Mouse (Mus musculus) embryonic facial prominence, embryonic 11.5 days (tissue): Measurements from ENCODE around the gene Zfp622. TPM values are rescaled to one million over a fixed set of nuclear protein-coding genes. Genes with fewer than 3 reads are reported as not detected.

Experiments used
- ATAC-seq: fragments of 200-750 bp; cut with Nextera tagmentation; replicated peaks from 2 replicates; pipeline ENCODE4 v1.8.0; 2017; ENCODE audit warnings: low read depth; ENCODE audit not compliant: insufficient number of reproducible peaks, low FRiP score, low TSS enrichment
- DNase-seq: peaks from one replicate; pipeline ENCODE4 v3.0.0-alpha.2; 2015; ENCODE audit warnings: low spot score
- H3K27ac ChIP-seq: fragments of 300-500 bp; sonication (generic); replicated peaks from 2 replicates; pipeline ENCODE4 v1.5.1; 2014; ENCODE audit warnings: mild to moderate bottlenecking, low read depth, low read length, control low read depth
- H3K27me3 ChIP-seq: fragments of 300-500 bp; sonication (generic); 2 replicates; pipeline ENCODE4 v1.6.1; 2014; ENCODE audit warnings: mild to moderate bottlenecking, low read length, moderate library complexity, mixed read lengths; ENCODE audit not compliant: control insufficient read depth, insufficient read depth
- H3K36me3 ChIP-seq: fragments of 300-500 bp; sonication (generic); replicated peaks from 2 replicates; pipeline ENCODE4 v1.6.1; 2014; ENCODE audit warnings: low read depth, mild to moderate bottlenecking, low read length, moderate library complexity, mixed read lengths; ENCODE audit not compliant: control insufficient read depth, insufficient read depth
- H3K4me1 ChIP-seq: fragments of 300-500 bp; sonication (generic); 2 replicates; pipeline ENCODE4 v1.6.1; 2014; ENCODE audit warnings: low read length, mixed read lengths; ENCODE audit not compliant: control insufficient read depth, insufficient read depth
- H3K4me2 ChIP-seq: fragments of 300-500 bp; sonication (generic); 2 replicates; pipeline ENCODE4 v1.6.1; 2014; ENCODE audit warnings: low read depth, mild to moderate bottlenecking, control low read depth, low read length, moderate library complexity
- H3K4me3 ChIP-seq: fragments of 300-500 bp; sonication (generic); 2 replicates; pipeline ENCODE4 v1.5.1; 2014; ENCODE audit warnings: low read depth, low read length, control low read depth
- H3K9ac ChIP-seq: fragments of 300-500 bp; sonication (generic); replicated peaks from 2 replicates; pipeline ENCODE4 v1.6.1; 2014; ENCODE audit warnings: mild to moderate bottlenecking, control low read depth, low read length
- H3K9me3 ChIP-seq: fragments of 300-500 bp; sonication (generic); replicated peaks from 2 replicates; pipeline ENCODE4 v1.6.1; 2016; ENCODE audit warnings: mild to moderate bottlenecking, low read length, inconsistent platforms, mixed read lengths; ENCODE audit not compliant: control insufficient read depth
- WGBS: fragments of 180-500 bp; shearing (Covaris S2); extraction: QIAGEN DNeasy Blood & Tissue Kit; methylation state at CpG from one replicate; pipeline ENCODE4 v1.1.7; 2014; 5-methylcytosine and 5-hydroxymethylcytosine counted together
- polyA plus RNA-seq: library from polyadenylated mRNA; unstranded; fragments of >200 nt; fragmentation: Nextera tagmentation; extraction: Ambion mirVana; gene quantifications from 2 replicates; pipeline ENCODE4 v1.2.1, GENCODE M21; 2014

Zfp622 gene
- polyA plus RNA-seq: 30.9 and 31.0 TPM in 2 replicates

GRCm38 (mm10) chr15:25984067-25984733 is at the start of gene Zfp622:
Gene Zfp622, plus strand, starts transcription at chr15:25984366.
- no peaks in the 10 kb centered on the region for H3K27me3 ChIP-seq
- no peaks in the 10 kb centered on the region for H3K36me3 ChIP-seq
- H3K4me2 ChIP-seq: peak within 1 kb of the TSS; percentile 86
- peak within 1 kb of the TSS; percentile 70 for H3K27ac ChIP-seq
- no peaks in the 10 kb centered on the region for H3K9me3 ChIP-seq
- WGBS: under 1% methylated on average over 57 of the region's 57 CpGs
- H3K4me1 ChIP-seq: no peaks in the 10 kb centered on the region
- ATAC-seq: peak; percentile 97
- H3K4me3 ChIP-seq: peak within 1 kb of the TSS; percentile 99
- DNase-seq: peak; percentile 99
- peak within 1 kb of the TSS; percentile 88 for H3K9ac ChIP-seq

- no peak for ATAC-seq
- Histone ChIP-seq H3K4me2 (no peak overlapping the region), H3K4me3 (no peak overlapping the region), H3K27me3 (no peaks in the 10 kb centered on the region), H3K36me3 (no peaks in the 10 kb centered on the region), H3K9me3 (no peaks in the 10 kb centered on the region), H3K9ac (no peak overlapping the region), H3K27ac (no peak overlapping the region), H3K4me1 (no peaks in the 10 kb centered on the region)
- no peak for DNase-seq
- WGBS: 80% methylated on average over 7 of the region's 7 CpGs
Measured at GRCm38 (mm10) chr15:25934411-25934810, 49.8 kb upstream of the Zfp622 start.

GRCm38 (mm10) chr15:25938496-25938895 is 45.7 kb upstream of the Zfp622 start:
- 84% methylated on average over 7 of the region's 7 CpGs for WGBS
- Histone ChIP-seq H3K27ac (no peak overlapping the region), H3K36me3 (no peaks in the 10 kb centered on the region), H3K9me3 (no peaks in the 10 kb centered on the region), H3K4me1 (no peaks in the 10 kb centered on the region), H3K27me3 (no peaks in the 10 kb centered on the region), H3K9ac (no peak overlapping the region), H3K4me3 (no peak overlapping the region), H3K4me2 (no peak overlapping the region)
- DNase-seq (no peak), ATAC-seq (no peak)

- peak overlapping the region; percentile 9; the same call in 1 of the 2 replicates for H3K9ac ChIP-seq
- no peak overlapping the region for H3K4me3 ChIP-seq
- no peaks in the 10 kb centered on the region for H3K4me1 ChIP-seq
- no peaks in the 10 kb centered on the region for H3K36me3 ChIP-seq
- DNase-seq: peak; percentile 35
- H3K27ac ChIP-seq: no peak overlapping the region
- WGBS: 33% methylated on average over 24 of the region's 24 CpGs
- H3K9me3 ChIP-seq: no peaks in the 10 kb centered on the region
- ATAC-seq: no peak
- H3K27me3 ChIP-seq: no peaks in the 10 kb centered on the region
- no peak overlapping the region for H3K4me2 ChIP-seq
Measured at GRCm38 (mm10) chr15:25940397-25941377, 43.5 kb upstream of the Zfp622 start.

GRCm38 (mm10) chr15:25941514-25941913 is 42.7 kb upstream of the Zfp622 start:
- Histone ChIP-seq H3K9ac (no peak overlapping the region), H3K27ac (no peak overlapping the region), H3K4me2 (no peak overlapping the region), H3K36me3 (no peaks in the 10 kb centered on the region), H3K27me3 (no peaks in the 10 kb centered on the region), H3K9me3 (no peaks in the 10 kb centered on the region), H3K4me1 (no peaks in the 10 kb centered on the region), H3K4me3 (no peak overlapping the region)
- DNase-seq (no peak), ATAC-seq (no peak)
- WGBS: 80% methylated on average over 11 of the region's 11 CpGs

- no peaks in the 10 kb centered on the region for H3K36me3 ChIP-seq
- WGBS: 71% methylated on average over 4 of the region's 4 CpGs
- H3K27ac ChIP-seq: no peak overlapping the region
- no peak overlapping the region for H3K4me3 ChIP-seq
- H3K4me2 ChIP-seq: no peak overlapping the region
- H3K9me3 ChIP-seq: no peaks in the 10 kb centered on the region
- no peaks in the 10 kb centered on the region for H3K27me3 ChIP-seq
- H3K9ac ChIP-seq: no peak overlapping the region
- DNase-seq (no peak), ATAC-seq (no peak)
- H3K4me1 ChIP-seq: no peaks in the 10 kb centered on the region
Measured at GRCm38 (mm10) chr15:25942415-25942814, 41.8 kb upstream of the Zfp622 start.

GRCm38 (mm10) chr15:25943386-25944137 is 40.6 kb upstream of the Zfp622 start:
- no peak overlapping the region for H3K27ac ChIP-seq
- H3K9ac ChIP-seq: no peak overlapping the region
- no peaks in the 10 kb centered on the region for H3K36me3 ChIP-seq
- H3K9me3 ChIP-seq: no peaks in the 10 kb centered on the region
- no peak overlapping the region for H3K4me2 ChIP-seq
- H3K4me3 ChIP-seq: no peak overlapping the region
- WGBS: 87% methylated on average over 15 of the region's 15 CpGs
- H3K27me3 ChIP-seq: no peaks in the 10 kb centered on the region
- ATAC-seq (no peak), DNase-seq (no peak)
- H3K4me1 ChIP-seq: no peaks in the 10 kb centered on the region
